9 mouse cellular contexts compared by ENCODE assay signal in the genomic region with DNA sequence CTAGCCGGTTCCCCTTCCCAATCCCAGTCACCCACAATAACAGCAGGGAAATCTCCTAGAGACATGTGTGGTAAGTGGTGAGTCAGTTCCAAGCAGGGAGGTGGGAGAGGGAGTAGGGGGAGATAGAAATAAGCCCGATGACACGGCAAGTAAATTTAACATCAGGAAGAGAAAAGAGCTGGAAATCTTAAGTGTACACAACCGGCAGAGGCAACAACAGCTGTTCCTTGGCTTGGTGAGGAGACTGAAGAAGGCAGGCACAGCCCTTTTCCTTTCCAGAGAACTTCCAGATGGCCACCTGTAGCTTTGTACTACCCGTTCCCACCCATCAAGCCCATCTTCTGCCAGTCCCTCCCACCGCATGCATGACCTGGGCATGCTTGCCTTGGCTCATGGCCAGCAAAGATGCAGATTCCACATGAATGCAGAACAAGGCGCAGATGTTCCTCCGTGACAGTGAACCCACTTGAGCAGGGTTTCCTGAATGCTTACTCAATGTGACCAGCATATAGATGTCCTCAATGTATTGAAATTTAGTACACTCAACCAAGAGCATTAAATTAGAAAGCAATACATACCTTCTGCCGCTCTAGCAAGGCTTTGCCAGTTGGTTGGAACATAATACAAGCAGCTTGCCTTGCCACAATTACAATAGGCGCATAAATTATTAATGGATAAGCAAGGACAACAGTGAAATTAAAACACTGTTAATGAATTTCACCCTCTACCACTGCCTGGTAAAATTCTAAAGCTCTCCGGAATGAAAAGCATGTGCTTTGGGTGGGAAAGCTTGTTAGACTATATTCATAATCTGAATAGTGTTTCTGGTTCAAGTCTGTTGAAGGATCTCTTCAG.
DNase-seq lines count a peak whose midpoint lies in the region; ATAC-seq and TF ChIP-seq lines count a peak whose summit lies in the region.
"Had no signal": no experiment of that assay in that cellular context is flagged by ENCODE, and none has a peak within 500 bp of the region (broad histone marks: within the 10 kb centered on the region; RNA-seq: fewer than 3 reads in every experiment).

No protein-coding gene starts in this region.

- no peak overlapping the region for H3K4me2 ChIP-seq in embryonic facial prominence, embryonic 12.5 days (replicated peaks)
- H3K4me2 ChIP-seq in hindbrain, postnatal 0 days (ENCODE audit: low read depth, low read length), result no peak overlapping the region
- H3K4me2 ChIP-seq in liver, embryonic 12.5 days, result no peak overlapping the region

- no peak for DNase-seq in embryonic facial prominence, embryonic 10.5 days (ENCODE audit: low spot score)
- DNase-seq in brain, embryonic 14.5 days (ENCODE audit: low read depth), result peak; percentile 78
- peak; percentile 37 for DNase-seq in hindbrain, postnatal 0 days (ENCODE audit: low spot score)
- DNase-seq in left cerebral cortex, postnatal 14 days (ENCODE audit: low spot score in 2 of 2), result peak; percentile 32 to 62
- DNase-seq in adrenal gland, adult 18-20 months (ENCODE audit: low spot score in 2 of 2), result no peak
- no peak for DNase-seq in adrenal gland, adult 8-10 months
- DNase-seq: cerebellum, postnatal 25 days had no signal

- no peaks in the 10 kb centered on the region for H3K9me3 ChIP-seq in embryonic facial prominence, embryonic 12.5 days
- no peaks in the 10 kb centered on the region for H3K9me3 ChIP-seq in embryonic facial prominence, embryonic 10.5 days
- H3K9me3 ChIP-seq in hindbrain, postnatal 0 days (ENCODE audit: low read length), result no peaks in the 10 kb centered on the region
- no peaks in the 10 kb centered on the region for H3K9me3 ChIP-seq in liver, embryonic 12.5 days (replicated peaks)

- no peak for TF ChIP-seq POLR2A in brain, embryonic 14.5 days (IDR thresholded peaks at IDR 0.05; ENCODE audit: borderline replicate concordance, extremely low read depth, insufficient read depth, insufficient read length, poor library complexity, severe bottlenecking)

- no peaks in the 10 kb centered on the region for H3K36me3 ChIP-seq in embryonic facial prominence, embryonic 12.5 days
- H3K36me3 ChIP-seq in embryonic facial prominence, embryonic 10.5 days (replicated peaks), result no peaks in the 10 kb centered on the region
- no peaks in the 10 kb centered on the region for H3K36me3 ChIP-seq in hindbrain, postnatal 0 days (ENCODE audit: insufficient read depth, low read length)
- no peaks in the 10 kb centered on the region for H3K36me3 ChIP-seq in liver, embryonic 12.5 days

- WGBS in embryonic facial prominence, embryonic 12.5 days, result 84% methylated on average over 11 of the region's 11 CpGs
- WGBS in embryonic facial prominence, embryonic 10.5 days, result 88% methylated on average over 11 of the region's 11 CpGs
- 56% methylated on average over 11 of the region's 11 CpGs for WGBS in hindbrain, postnatal 0 days
- WGBS in liver, embryonic 12.5 days (ENCODE audit: insufficient replicate concordance), result 69% methylated on average over 11 of the region's 11 CpGs

- H3K27ac ChIP-seq in embryonic facial prominence, embryonic 12.5 days, result no peak overlapping the region
- no peak overlapping the region for H3K27ac ChIP-seq in embryonic facial prominence, embryonic 10.5 days (replicated peaks)
- H3K27ac ChIP-seq in hindbrain, postnatal 0 days, result no peak overlapping the region
- no peak overlapping the region for H3K27ac ChIP-seq in liver, embryonic 12.5 days

- H3K4me1 ChIP-seq in embryonic facial prominence, embryonic 12.5 days, result no peaks in the 10 kb centered on the region
- H3K4me1 ChIP-seq in embryonic facial prominence, embryonic 10.5 days, result no peaks in the 10 kb centered on the region
- H3K4me1 ChIP-seq in hindbrain, postnatal 0 days (ENCODE audit: insufficient read depth, low read length), result no peaks in the 10 kb centered on the region
- no peaks in the 10 kb centered on the region for H3K4me1 ChIP-seq in liver, embryonic 12.5 days

- intact Hi-C loops in left cerebral cortex, postnatal 14 days (cut with DNase I), result no loop called here

- no peaks in the 10 kb centered on the region for H3K27me3 ChIP-seq in embryonic facial prominence, embryonic 12.5 days
- H3K27me3 ChIP-seq in embryonic facial prominence, embryonic 10.5 days (replicated peaks; ENCODE audit: low read depth, poor library complexity, severe bottlenecking), result no peaks in the 10 kb centered on the region
- H3K27me3 ChIP-seq in hindbrain, postnatal 0 days (ENCODE audit: insufficient read depth, low read length), result no peaks in the 10 kb centered on the region
- no peaks in the 10 kb centered on the region for H3K27me3 ChIP-seq in liver, embryonic 12.5 days (replicated peaks)

- ATAC-seq in embryonic facial prominence, embryonic 12.5 days (ENCODE audit: insufficient number of reproducible peaks, insufficient read depth, low FRiP score, low TSS enrichment), result 0 out of 2 replicates have a peak, but pooled peaks have one; percentile 47
- ATAC-seq in hindbrain, postnatal 0 days, result peak; percentile 70
- ATAC-seq in liver, embryonic 12.5 days, result no peak

- TF ChIP-seq CTCF in brain, embryonic 14.5 days (IDR thresholded peaks at IDR 0.05; ENCODE audit: borderline replicate concordance, extremely low read depth, insufficient read depth, insufficient read length), result no peak
- no peak for TF ChIP-seq CTCF in hindbrain, postnatal 0 days (IDR thresholded peaks at IDR 0.05; ENCODE audit: low read depth)

- H3K4me3 ChIP-seq in embryonic facial prominence, embryonic 12.5 days, result no peak overlapping the region
- no peak overlapping the region for H3K4me3 ChIP-seq in embryonic facial prominence, embryonic 10.5 days
- no peak overlapping the region for H3K4me3 ChIP-seq in hindbrain, postnatal 0 days (ENCODE audit: low read length)
- no peak overlapping the region for H3K4me3 ChIP-seq in liver, embryonic 12.5 days

- H3K9ac ChIP-seq in embryonic facial prominence, embryonic 12.5 days, result no peak overlapping the region
- no peak overlapping the region for H3K9ac ChIP-seq in hindbrain, postnatal 0 days (replicated peaks; ENCODE audit: low read length)
- no peak overlapping the region for H3K9ac ChIP-seq in liver, embryonic 12.5 days

Comparison
In these comparisons a context has a peak if more than half of its experiments do, and no peak if none do; other contexts are left out.
1. DNase-seq: peak in brain, embryonic 14.5 days (single experiment), hindbrain, postnatal 0 days (single experiment) and left cerebral cortex, postnatal 14 days (2 of 2); none in embryonic facial prominence, embryonic 10.5 days (single experiment), adrenal gland, adult 18-20 months (0 of 2) and adrenal gland, adult 8-10 months (single experiment).